Mouse (Mus musculus) bone marrow macrophage, adult 2 months (primary cell): ENCODE measurements at regions not wholly inside any gene's neighbourhood (a gene's known extent, or its start where the extent isn't known, plus 50 kb on each side); places are given as distances from the start of the nearest gene placed in this dataset.

Experiments used
- CTCF ChIP-seq: IDR thresholded peaks from 2 replicates; pipeline ENCODE4 v1.5.1; 2012; ENCODE audit warnings: low read depth, mild to moderate bottlenecking, low read length, moderate library complexity
- POLR2A ChIP-seq: IDR thresholded peaks from 2 replicates; pipeline ENCODE4 v1.6.1; 2012; ENCODE audit warnings: mild to moderate bottlenecking, low read depth, low read length, borderline replicate concordance

- TF ChIP-seq CTCF = no peak
- TF ChIP-seq POLR2A = no peak
These were observed 53.8 kb upstream of the Bmp2 start for GRCm38 (mm10) chr2:133498186-133498571.
